14 mouse cellular contexts compared by ENCODE assay signal in the genomic region with DNA sequence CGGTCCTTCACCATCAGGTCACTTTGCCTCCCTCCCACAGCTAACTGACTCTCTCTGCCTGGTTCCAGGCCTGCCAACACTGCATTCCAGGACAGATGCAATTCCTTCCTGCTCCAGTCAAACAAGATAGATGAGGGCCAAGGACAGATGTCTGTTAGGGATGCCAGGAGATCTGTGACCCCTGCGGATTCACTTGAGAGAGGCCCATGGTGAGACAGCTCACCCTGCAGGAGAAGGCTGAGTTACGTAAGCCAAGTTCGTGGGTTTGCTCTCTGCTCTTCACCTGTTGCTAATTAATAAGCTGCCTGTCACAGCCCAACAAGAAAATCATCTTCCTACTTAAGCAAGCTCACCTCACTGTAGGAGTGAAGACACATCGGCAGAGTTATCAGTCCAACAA.
A peak's percentile ranks its signal among the peaks of the same experiment; 100 is the strongest.
DNase-seq lines count a peak whose midpoint lies in the region; TF ChIP-seq lines count a peak whose summit lies in the region.
"Had no signal": no experiment of that assay in that cellular context is flagged by ENCODE, and none has a peak within 500 bp of the region (broad histone marks: within the 10 kb centered on the region; RNA-seq: fewer than 3 reads in every experiment).

No protein-coding gene starts in this region.

- no peaks in the 10 kb centered on the region for H3K27me3 ChIP-seq in testis, adult 2 months (ENCODE audit: control insufficient read depth, insufficient read depth, low read length)
- H3K27me3 ChIP-seq: forebrain, embryonic 13.5 days; hindbrain, embryonic 12.5 days; limb, embryonic 12.5 days; liver, embryonic 15.5 days had no signal

- peak; percentile 76 for DNase-seq in adrenal gland, adult 2 months
- no peak for DNase-seq in adrenal gland, adult 18-20 months (ENCODE audit: low spot score in 2 of 2)
- DNase-seq in testis, postnatal 10 days (ENCODE audit: low spot score): no peak
- peak; percentile 74 for DNase-seq in gastrocnemius, adult 18-20 months (ENCODE audit: low spot score)
- no peak for DNase-seq in lung, adult 18-20 months
- no peak for DNase-seq in left cerebral cortex, postnatal 25 days (ENCODE audit: low spot score in 2 of 2)
- DNase-seq in layer of hippocampus, adult 8-10 months (ENCODE audit: low spot score in 2 of 2): no peak
- DNase-seq: cerebellum, postnatal 14 days; lung, postnatal 14 days had no signal

- no peak overlapping the region for H3K27ac ChIP-seq in testis, adult 2 months (ENCODE audit: control insufficient read depth, insufficient read depth, low read depth, low read length)
- H3K27ac ChIP-seq: forebrain, embryonic 13.5 days; hindbrain, embryonic 12.5 days; limb, embryonic 12.5 days; liver, embryonic 15.5 days had no signal

- no peak overlapping the region for H3K4me3 ChIP-seq in testis, adult 2 months (ENCODE audit: control insufficient read depth, low read depth, low read length)
- H3K4me3 ChIP-seq: forebrain, embryonic 13.5 days; hindbrain, embryonic 12.5 days; limb, embryonic 12.5 days; liver, embryonic 15.5 days had no signal

- H3K36me3 ChIP-seq in testis, adult 2 months (ENCODE audit: control insufficient read depth, insufficient read depth, low read length): no peaks in the 10 kb centered on the region
- H3K36me3 ChIP-seq: hindbrain, embryonic 12.5 days; limb, embryonic 12.5 days; liver, embryonic 15.5 days had no signal

- intact Hi-C loops in left cerebral cortex, postnatal 25 days (cut with DNase I): no loop called here

- no peak for TF ChIP-seq POLR2A in testis, adult 2 months (IDR thresholded peaks at IDR 0.05; ENCODE audit: control insufficient read depth, low read depth, low read length)

- peak; percentile 11; the same call in 1 of the 2 replicates for TF ChIP-seq CTCF in testis, adult 2 months (IDR thresholded peaks at IDR 0.05; ENCODE audit: control insufficient read depth, insufficient read depth, insufficient replicate concordance, low read depth, low read length)

- H3K4me1 ChIP-seq in testis, adult 2 months (ENCODE audit: control insufficient read depth, insufficient read depth, low read length): no peaks in the 10 kb centered on the region; the same call in none of the 2 replicates
- H3K4me1 ChIP-seq: forebrain, embryonic 13.5 days; hindbrain, embryonic 12.5 days; liver, embryonic 15.5 days had no signal

Comparison
In these comparisons a context has a peak if more than half of its experiments do, and no peak if none do; other contexts are left out.
1. DNase-seq: peak in adrenal gland, adult 2 months (single experiment) and gastrocnemius, adult 18-20 months (single experiment); none in adrenal gland, adult 18-20 months (0 of 2), testis, postnatal 10 days (single experiment), lung, adult 18-20 months (0 of 2), left cerebral cortex, postnatal 25 days (0 of 2) and layer of hippocampus, adult 8-10 months (0 of 2).